Mouse (Mus musculus) monocyte, adult 2 months (primary cell): ENCODE results near the gene Plcb1.

Source experiments
- DNase-seq, 2 experiments: peaks; one replicate each; pipeline ENCODE4 v3.0.0; 2022; ENCODE audit warnings: low spot score in 2 of 2, low read depth in 1 of 2

The Plcb1 gene

DNA sequence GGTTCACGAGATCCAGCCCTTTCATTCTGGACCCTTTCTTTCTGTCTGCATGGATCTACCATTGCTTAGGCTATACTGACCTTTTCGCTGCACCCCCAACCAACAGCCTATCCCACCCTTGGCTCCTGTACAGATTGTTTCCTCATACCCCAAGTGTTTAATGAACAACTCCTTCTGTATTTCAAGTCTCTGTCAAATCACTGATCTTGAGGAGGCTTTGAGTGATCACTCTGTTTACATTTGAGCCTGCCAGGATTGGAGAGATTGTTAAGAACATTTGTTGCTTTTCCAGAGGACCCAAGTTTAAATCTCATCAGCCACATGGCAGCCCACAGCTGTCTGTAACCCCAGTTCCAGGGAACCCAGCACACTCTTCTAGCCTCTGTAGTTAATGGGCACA is 612.1 kb downstream of the Plcb1 start:
- DNase-seq: no peak

DNA sequence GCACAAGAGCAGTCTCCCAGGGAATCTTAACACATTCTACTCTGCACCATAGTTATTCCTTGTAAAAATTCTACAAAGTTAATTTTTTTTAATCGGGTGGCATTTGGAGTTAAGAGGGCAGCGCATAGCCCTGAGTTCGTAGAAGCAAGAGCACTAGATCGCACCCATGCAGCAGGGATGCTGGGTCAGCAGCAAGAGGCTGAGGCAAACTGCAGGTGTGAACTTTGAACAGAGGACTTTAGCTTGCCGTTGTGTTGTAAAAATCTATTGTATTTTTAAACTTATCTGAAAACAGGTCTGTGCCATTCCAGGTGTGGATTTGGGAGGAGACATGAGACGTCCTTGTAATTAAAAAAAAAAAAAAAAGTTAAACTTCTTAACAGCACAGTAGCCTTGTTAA is 613.9 kb downstream of the Plcb1 start:
- no peak for DNase-seq

DNA sequence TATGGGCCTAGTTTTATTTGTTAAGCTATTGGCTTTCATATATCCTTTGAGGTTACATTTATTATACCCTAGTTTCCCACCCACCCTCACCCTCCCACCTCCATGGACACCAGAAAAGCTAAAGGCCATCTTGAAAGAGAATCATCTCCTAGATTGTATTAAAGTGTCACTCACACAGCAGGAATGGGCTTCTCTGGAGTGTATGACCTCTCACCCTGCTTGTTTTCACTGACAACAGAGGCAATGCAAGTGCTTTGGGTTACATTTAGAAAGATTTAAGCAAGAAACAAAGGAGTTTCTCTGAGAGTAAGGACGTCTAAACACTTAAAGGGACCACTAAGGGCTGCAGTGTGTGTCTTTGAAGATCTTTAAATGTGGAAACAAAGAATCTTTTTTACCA is 617.0 kb downstream of the Plcb1 start:
- DNase-seq: no peak

DNA sequence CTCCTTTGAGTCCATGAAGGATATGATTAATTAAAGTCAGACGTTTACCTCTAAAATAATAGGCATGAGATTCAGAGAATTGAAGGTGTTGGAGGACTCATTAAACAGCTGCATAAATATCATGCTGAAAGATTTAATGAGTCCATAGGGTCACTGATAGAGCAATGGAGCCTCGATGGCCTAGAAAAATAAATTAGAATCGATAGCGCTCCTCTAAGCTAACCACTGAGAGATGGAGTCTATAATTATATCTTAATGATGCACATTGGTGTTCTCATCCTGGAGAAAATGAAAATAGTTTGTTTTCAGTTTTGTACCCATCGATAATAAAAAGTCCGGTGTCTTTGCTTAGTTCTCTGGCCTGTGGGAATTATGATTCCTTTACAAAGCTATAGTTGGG is 617.5 kb downstream of the Plcb1 start:
- DNase-seq: no peak

DNA sequence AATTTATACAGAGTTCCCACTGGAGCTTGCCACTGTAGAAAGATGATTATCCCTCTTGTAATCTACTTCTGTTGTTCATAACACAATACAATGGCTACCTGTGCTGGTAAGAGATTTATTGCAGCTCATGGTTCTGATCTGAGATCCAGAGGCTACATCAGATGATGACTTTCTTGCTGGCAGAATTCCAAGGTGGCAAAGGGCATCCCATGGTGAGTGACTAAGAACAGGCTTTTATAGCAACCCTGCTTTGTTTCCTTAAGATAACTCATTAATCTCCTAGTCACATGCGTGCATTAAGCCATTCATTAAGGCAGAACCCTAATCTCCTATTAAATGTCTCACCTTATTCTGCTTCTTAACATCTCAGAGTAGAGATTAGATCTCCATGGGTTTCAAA is 618.2 kb downstream of the Plcb1 start:
- DNase-seq: no peak

DNA sequence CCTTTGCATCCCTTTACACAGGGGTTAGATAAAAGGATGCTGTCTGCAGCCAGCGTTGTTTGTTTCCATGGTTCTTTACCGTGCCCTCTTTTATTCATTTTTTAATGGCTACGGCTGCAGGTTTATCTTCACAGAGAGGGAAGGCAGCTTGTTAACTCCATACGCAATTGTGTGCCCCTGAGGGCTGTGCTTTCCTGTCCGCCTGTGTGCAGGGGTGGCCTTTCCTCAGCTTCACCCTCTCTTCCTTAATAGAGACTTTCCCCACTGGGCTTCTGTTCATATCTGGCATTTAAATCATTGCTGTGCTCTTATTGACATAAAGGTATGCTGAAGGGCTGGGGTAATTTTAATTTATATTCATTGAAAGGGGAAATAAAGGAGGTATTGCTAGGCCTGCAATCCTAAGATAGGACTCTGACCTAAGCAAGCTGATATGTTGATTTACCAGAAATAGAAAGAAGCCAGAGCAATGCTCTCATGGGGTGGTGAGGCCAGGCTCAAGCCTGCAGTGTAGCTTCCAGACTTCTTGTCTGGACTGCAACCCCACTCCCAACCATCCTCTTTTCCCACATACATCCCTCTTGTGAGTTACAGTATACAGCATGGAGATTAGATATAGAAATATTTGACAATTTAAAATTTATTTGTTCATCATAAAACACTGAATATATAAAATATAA is 623.7 kb downstream of the Plcb1 start:
- no peak for DNase-seq

DNA sequence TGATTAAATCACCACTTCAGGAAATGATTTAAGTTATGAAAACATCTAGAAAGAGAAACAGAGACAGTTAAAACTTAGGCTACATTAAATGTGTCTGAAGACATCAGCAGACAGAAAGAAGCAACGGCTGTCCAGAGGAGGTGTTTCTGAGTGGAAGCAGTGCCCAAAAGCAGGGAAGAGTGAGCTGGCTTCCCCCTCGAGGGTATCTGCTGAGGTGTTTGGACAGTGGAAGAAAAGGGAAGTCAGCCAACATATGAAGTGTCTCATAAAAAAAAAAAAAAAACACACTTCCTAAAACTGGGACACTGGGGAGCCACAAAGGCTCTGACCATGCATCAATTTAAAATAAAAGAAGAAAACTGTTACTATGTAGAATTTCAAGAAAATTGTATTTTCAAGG is 625.8 kb downstream of the Plcb1 start:
- DNase-seq: no peak

DNA sequence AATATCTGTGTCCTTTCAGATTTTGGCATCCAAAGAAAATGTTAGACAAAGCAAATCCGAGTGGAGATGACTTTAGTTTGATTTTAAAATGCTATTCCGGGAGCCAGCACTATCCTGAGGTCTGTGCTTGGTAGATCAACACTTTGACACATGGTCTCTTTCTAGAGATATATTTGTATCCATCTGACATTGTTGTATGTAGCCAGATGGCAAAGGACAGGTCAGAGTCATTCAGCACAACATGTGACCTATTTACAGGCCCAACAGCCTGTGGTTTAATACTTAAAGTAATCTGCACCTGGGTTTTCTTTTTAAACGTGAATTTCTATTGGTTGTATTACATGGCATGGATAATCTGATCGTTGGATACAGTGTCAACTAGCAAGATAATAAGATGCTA is 629.3 kb downstream of the Plcb1 start:
- DNase-seq: no peak

DNA sequence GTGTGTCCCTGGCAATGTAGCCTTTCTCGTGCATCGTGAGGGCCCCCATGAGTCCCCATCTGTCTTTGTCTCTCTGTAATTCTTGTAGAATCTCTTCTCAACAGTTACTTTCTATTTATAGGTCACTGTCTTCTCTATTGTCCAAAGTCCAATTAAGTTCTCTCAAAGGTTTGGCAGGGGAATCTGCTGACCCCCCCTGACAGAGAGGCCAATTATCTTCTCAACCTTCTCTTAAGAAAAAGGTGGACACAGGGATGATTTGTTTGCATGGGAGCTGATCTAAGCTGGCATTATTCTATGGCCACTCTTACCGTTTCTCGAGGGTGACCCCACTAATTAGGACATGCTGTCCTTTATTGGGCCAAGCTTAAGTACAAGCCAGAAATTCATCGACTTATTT is 633.4 kb downstream of the Plcb1 start:
- no peak for DNase-seq

DNA sequence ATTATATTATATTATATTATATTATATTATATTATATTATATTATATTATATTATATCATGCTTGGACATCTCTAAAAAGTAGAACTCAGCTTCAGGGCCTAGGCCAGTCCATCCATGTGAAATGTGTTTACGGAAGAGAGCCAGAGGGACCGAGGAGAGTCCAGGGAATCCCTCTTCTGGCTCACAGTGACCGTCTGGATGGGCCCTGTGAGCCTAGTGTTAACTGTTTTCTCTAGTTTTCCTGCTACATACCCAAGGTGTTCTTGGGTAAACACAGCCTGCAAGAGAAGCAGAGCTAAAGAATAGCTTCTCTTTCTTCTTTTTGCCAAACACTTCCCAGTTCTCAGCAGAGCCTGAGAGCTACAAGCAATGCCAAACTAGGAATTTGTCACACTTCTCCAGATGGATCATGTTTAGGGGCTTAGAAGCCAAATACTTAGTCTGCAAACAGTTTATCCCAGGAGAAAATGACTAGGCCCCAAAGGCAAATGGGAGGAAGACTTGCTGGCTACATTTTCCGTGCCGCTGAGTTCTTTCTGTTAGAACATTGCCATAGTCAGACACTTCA is 649.2 kb downstream of the Plcb1 start:
- no peak for DNase-seq

DNA sequence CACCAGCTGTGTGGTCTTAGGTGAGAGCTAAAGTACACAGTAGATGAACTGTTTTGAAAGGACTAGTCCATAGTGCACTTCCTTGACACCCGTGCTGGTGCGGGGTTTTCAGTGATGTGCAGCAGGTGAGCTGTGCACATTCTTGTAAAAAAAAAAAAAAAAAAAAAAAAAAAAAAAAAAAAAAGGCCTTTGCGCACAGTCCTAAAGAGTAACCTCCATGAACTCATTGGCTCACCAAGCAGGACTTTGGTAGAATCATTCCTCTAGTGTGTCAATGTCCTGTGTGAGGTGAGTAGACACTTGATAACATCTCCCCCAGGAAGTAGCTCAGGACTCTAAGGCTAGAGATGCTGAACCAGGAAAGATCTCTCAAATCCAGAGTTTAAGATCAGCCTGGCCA is 653.2 kb downstream of the Plcb1 start:
- no peak for DNase-seq

DNA sequence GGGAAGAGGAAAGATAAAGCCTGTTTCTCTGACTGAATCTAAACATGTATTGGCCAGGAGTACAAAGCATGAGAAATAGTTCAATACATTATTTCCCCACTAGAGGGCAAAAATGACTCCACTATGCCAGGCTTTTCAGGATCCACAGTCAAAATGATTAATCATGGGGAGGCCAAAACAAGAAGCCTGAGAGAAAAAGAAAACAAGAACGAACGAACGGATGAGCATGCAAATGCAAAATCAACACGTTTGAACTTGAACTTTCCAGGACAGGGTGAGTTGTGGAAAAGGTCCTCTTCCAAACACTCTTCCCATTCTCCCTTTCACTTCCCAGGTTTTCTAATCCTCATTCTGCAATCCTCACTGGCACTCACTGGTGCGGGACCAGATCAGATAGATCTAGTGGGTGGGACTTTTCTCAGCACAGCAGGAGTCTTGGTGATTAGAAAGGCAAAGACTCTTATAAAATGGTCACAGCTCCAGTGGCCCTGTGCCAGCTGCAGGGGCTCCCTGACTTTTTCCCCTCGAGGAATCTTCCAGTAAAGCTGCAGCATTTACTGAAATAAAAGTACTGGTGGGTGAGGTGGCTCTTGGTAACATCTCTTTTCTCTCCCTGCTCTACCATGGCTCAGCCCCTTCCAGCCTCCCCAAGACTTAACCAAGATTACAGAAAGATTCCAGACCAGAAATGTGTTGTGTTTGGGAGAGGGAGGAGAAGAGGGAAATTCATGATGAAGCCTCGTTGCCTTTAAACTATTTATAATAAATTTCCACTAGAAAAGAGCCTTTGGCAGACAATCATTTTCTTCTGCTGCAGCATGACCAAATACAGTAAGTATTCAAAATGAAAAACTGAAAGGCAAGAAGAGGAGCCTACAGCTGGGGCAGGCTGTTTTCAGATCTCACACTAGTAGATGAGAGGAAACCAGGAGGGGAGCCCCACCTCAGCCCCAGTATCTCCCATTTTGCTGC is 654.0 kb downstream of the Plcb1 start:
- no peak for DNase-seq

DNA sequence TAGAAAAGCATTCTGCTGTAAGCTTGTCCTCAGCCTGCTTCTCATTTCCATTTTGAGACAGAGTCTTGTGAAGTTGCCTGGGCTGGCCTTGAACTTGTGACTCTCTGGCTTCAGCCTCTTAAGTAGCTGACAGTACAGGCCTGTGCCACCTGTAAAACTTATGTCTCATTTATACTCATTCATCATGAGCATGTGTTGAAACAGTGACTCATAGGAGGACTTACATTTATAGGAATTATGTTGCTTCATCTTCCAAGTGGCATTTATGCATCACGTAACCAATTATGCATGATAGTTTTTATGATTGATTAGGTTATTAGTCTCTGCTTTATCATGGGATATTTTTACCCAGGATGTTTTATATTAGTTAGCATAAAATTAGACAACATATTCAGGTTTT is 667.7 kb downstream of the Plcb1 start:
- no peak for DNase-seq

DNA sequence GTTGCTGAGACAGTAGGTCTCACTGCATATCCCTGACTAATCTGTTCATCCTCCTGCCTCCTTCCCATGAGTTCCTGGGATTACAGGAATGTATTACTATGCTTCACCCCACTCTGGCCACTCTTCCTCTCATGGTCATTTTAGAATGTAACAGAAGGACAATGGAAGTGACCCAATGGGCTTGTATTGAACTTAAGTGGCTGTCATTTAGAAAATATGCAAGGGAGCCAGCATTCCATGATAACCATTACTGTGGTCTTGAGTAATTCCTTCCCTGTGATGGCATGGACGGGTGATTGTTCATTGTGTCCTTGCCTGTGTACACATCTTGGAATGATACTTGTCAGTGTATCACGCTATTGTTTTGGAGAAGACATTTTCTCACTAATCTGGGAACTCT is 668.1 kb downstream of the Plcb1 start:
- DNase-seq: no peak

DNA sequence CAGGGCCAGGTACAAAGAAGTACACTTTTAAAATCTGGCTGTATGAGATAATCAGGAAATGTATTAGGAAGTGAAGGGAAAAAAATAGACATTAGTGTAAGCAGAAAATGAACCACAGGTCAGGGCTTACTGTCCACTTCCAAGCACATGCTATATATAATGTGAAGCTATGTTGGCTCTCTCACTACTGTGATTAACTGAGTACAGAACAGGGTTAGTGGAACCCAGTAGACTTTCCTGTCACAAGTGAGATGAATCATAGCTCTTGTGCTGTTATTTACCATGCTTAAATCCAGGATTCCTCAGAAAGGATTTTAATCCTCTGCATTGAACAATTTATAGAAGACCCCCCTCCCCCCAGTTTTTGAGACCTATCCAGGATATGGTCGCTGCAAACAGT is 668.6 kb downstream of the Plcb1 start:
- no peak for DNase-seq

DNA sequence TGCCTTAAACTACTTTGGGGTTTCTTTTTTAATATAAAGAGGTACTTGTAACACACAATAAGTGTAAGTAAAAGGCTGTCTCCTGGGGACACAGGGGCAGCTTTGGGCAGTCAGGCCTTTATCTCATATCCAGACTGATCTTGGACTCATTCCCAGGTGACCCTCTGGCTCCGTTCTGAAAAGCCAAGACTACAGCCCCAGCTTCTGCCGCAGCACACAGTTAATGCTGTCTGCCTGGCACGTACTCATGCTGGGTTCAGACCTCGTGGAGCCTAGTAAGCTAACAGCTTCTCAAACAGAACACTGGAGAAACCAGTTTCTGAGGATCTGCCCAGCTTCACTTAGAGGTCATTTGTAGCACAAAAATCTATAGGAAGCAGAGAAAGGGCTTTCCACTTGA is 682.0 kb downstream of the Plcb1 start:
- no peak for DNase-seq

DNA sequence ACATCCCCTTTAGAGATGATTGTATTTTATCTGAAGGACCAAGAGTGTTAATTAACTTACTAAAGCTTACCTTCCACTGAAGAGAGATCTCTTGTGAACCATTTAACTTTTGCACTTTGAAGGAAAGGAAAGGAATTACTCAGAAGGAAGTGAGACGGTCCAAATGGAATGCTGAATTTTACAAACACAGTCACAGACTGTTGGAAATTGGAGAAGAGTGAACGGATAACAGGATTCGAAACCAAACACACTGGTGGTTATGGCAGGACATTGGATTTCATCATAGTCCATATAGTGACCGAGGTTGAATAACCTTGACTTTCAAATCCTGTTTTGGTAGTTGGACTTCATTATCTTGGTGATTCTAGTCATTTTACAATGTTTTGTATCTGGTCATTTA is 688.2 kb downstream of the Plcb1 start:
- DNase-seq: no peak

DNA sequence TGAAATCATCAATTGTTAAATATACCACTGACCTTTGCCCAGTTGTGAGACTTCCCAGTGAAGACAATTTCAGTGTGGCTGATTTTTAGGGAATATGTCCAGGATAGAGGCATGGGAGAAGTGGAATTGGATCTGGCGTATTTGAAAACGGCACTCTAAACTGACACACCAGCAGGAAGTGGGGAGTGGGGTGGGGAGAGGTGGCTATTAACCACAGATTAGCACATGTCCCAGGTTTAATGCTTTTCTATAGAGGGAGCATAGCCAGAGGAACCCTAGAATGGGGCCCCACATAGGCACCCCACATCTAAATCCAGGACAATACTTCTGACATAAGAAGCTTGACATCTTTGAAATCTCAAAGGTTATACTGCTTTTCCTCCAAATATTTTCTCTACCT is 699.4 kb downstream of the Plcb1 start:
- DNase-seq: no peak

DNA sequence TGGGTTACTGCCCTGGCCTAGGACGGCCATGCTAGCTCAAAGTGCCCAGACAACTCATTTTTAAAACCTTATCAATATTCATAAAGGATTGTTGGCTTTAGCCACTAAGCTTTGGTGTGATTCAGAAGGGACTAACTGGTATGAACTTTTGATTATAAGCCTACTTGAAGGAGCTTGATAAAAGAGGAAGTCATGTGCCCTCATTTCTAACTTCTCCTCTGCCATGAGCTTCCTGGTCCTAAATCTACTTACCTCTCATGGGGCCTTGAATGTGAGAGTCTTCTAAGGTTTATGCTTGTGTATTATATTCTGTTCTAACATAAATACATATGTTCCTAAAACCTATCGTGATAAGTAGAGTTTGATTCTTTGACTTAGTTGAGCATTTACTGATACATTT is 702.4 kb downstream of the Plcb1 start:
- no peak for DNase-seq

DNA sequence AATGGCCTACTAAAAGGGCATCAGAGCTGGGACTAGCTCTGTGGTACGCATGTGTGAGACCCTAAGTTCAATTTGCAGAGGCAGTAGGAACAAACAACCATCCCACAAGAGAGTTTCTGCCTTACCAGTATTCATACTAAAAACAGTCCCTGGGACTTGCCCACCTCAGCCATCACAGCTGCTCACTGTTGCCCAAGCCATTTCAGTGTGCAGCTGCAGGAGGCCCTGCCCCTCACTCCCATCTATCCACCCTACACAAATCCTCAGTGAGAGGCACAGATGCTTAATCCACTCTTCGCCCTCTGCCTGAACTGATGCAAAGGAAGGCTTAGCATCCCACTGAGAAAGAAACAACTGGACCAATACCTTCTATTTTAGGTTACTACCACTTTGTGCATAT is 703.3 kb downstream of the Plcb1 start:
- no peak for DNase-seq

DNA sequence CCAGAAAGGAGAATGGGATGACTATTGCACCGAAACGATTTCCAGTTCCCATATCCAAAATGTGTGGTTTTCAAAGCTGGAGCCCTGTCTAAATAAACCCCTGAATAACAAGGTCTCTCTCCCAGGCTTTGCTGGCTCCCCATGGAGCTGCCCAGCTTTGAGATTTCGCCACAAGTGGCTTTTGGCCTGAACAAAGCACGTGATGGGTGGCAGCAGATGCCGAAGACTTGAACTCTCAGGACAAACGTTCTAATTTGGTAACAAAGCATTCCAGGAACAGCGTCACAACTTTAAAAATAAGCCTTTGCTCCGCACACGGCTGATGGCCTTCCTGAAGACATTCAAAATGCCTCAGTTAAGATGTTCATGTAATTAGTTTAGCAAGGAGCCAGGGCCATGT is 706.9 kb downstream of the Plcb1 start:
- DNase-seq: no peak

DNA sequence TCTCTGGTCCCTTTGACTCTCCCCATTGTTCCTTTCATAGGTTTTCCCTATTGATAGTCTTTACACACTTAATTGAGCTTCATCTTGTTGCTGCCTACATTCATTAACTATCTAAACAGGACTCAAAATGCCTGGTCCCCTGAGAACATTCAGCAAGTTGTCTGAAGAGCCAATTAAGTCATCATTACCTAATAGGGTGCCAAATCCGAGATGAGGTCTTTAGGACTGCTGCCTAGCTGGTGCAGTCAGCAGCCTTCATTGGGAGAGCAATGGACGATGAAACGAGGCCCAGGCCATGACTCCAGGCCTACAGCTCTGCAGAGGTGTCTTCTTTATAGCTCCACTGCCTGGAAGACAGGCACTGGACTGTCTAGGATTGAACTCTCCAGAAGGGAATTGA is 710.7 kb downstream of the Plcb1 start:
- DNase-seq: no peak
